Mouse (Mus musculus): ENCODE measurements around the gene Prr36. TPM values are rescaled to one million over a fixed set of nuclear protein-coding genes. Genes with fewer than 3 reads are reported as not detected.
A peak's percentile ranks its signal among the peaks of the same experiment; 100 is the strongest.

The Prr36 gene
- polyA plus RNA-seq, 1 experiment from 2014 or later: 1.0 TPM

- Histone ChIP-seq H3K27me3 (replicated peaks; ENCODE audit: control insufficient read depth, insufficient read depth, low read length) (no peaks in the 10 kb centered on the region), H3K4me3 (ENCODE audit: low read depth, low read length) (no peak overlapping the region), H3K4me2 (no peak overlapping the region), H3K4me1 (replicated peaks; ENCODE audit: control insufficient read depth, insufficient read depth, low read length) (peaks cover 3% of the 10 kb centered on the region), H3K9me3 (ENCODE audit: control insufficient read depth, low read length) (no peaks in the 10 kb centered on the region), H3K36me3 (ENCODE audit: control insufficient read depth, insufficient read depth, low read length) (peaks cover 2% of the 10 kb centered on the region; the same call in 1 of the 2 replicates), H3K9ac (ENCODE audit: low read depth, low read length) (no peak overlapping the region), H3K27ac (ENCODE audit: low read depth, low read length) (no peak overlapping the region)
- no peak for ATAC-seq (replicated peaks; ENCODE audit: low FRiP score)
- no peak for DNase-seq (ENCODE audit: low spot score)
- WGBS: 68% methylated on average over 5 of the region's 5 CpGs
These were observed 25.0 kb downstream of the Prr36 start for GRCm38 (mm10) chr8:4192305-4192704.

GRCm38 (mm10) chr8:4189031-4189722, 28.1 kb downstream of the Prr36 start:
- H3K4me3 ChIP-seq (ENCODE audit: low read depth, low read length): no peak overlapping the region
- H3K27me3 ChIP-seq (replicated peaks; ENCODE audit: control insufficient read depth, insufficient read depth, low read length): no peaks in the 10 kb centered on the region
- DNase-seq (ENCODE audit: low spot score): no peak
- peak overlapping the region; percentile 66 for H3K27ac ChIP-seq (ENCODE audit: low read depth, low read length)
- WGBS: 16% methylated on average over 3 of the region's 3 CpGs
- ATAC-seq (replicated peaks; ENCODE audit: low FRiP score): peak; percentile 98
- H3K4me2 ChIP-seq: peak overlapping the region; percentile 49
- peaks cover 2% of the 10 kb centered on the region for H3K36me3 ChIP-seq (ENCODE audit: control insufficient read depth, insufficient read depth, low read length)
- H3K9ac ChIP-seq (ENCODE audit: low read depth, low read length): peak overlapping the region; percentile 39
- H3K4me1 ChIP-seq (replicated peaks; ENCODE audit: control insufficient read depth, insufficient read depth, low read length): peaks cover 3% of the 10 kb centered on the region
- no peaks in the 10 kb centered on the region for H3K9me3 ChIP-seq (ENCODE audit: control insufficient read depth, low read length)

DNA sequence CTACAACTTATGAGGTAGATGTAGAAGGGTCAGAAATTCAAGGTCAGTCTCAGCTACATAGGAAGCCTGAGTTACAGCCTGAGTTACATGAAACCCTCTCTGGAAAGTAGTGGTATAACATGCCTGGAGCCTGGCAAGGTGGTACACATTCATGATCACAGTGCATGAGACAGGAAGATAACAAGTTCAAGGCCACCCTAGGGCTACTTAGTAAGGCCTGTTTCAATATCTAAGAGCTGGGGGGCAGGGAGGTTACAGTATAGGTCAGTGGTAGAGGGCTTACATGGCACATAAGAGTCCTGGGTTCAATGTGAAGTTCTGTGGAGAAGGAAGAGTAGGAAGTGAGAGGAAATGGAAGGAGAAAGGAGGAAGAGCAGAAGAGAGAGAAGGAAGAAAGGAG, 28.7 kb downstream of the Prr36 start:
- DNase-seq (ENCODE audit: low spot score) (no peak), ATAC-seq (replicated peaks; ENCODE audit: low FRiP score) (peak; percentile 35; the same call in 1 of the 2 replicates)
- H3K4me3 ChIP-seq (ENCODE audit: low read depth, low read length): no peak overlapping the region
- peaks cover 3% of the 10 kb centered on the region for H3K4me1 ChIP-seq (replicated peaks; ENCODE audit: control insufficient read depth, insufficient read depth, low read length)
- H3K9ac ChIP-seq (ENCODE audit: low read depth, low read length): 0 out of 2 replicates have a peak overlapping the region, but pooled peaks have one; percentile 39
- peaks cover 2% of the 10 kb centered on the region for H3K36me3 ChIP-seq (ENCODE audit: control insufficient read depth, insufficient read depth, low read length)
- no peak overlapping the region for H3K27ac ChIP-seq (ENCODE audit: low read depth, low read length)
- peak overlapping the region; percentile 49 for H3K4me2 ChIP-seq
- no peaks in the 10 kb centered on the region for H3K27me3 ChIP-seq (replicated peaks; ENCODE audit: control insufficient read depth, insufficient read depth, low read length)
- no peaks in the 10 kb centered on the region for H3K9me3 ChIP-seq (ENCODE audit: control insufficient read depth, low read length)

- Histone ChIP-seq H3K27ac (ENCODE audit: low read depth, low read length) (no peak overlapping the region), H3K4me2 (no peak overlapping the region), H3K4me3 (ENCODE audit: low read depth, low read length) (no peak overlapping the region), H3K4me1 (replicated peaks; ENCODE audit: control insufficient read depth, insufficient read depth, low read length) (no peaks in the 10 kb centered on the region; the same call in 1 of the 2 replicates), H3K36me3 (ENCODE audit: control insufficient read depth, insufficient read depth, low read length) (peaks cover 2% of the 10 kb centered on the region), H3K27me3 (replicated peaks; ENCODE audit: control insufficient read depth, insufficient read depth, low read length) (no peaks in the 10 kb centered on the region), H3K9me3 (ENCODE audit: control insufficient read depth, low read length) (no peaks in the 10 kb centered on the region), H3K9ac (ENCODE audit: low read depth, low read length) (no peak overlapping the region)
- no peak for DNase-seq (ENCODE audit: low spot score)
- ATAC-seq (replicated peaks; ENCODE audit: low FRiP score): no peak
- 77% methylated on average over 2 of the region's 2 CpGs for WGBS
These were observed 31.1 kb downstream of the Prr36 start for GRCm38 (mm10) chr8:4186151-4186550.

DNA sequence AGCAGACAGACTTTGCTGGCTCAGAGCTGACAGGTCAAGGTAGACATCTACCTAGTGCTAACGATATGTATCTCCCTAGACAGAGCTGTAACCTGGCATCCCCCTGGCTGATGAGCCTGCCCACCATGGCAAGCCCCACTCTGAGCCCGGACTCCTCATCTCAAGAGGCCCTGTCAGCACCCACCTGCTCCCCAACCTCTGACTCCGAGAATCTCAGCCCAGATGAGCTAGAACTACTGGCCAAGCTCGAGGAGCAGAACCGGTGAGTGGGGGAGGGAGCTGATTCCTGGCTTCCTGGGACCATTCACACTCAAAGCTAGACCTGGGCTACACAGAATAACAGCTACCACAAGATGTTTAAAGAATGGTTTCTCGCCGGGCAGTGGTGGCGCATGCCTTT, 33.9 kb downstream of the Prr36 start:
- no peak for ATAC-seq (replicated peaks; ENCODE audit: low FRiP score)
- DNase-seq (ENCODE audit: low spot score): no peak
- Histone ChIP-seq H3K9me3 (ENCODE audit: control insufficient read depth, low read length) (no peaks in the 10 kb centered on the region), H3K4me2 (no peak overlapping the region), H3K4me3 (ENCODE audit: low read depth, low read length) (no peak overlapping the region), H3K36me3 (ENCODE audit: control insufficient read depth, insufficient read depth, low read length) (peaks cover 2% of the 10 kb centered on the region), H3K4me1 (replicated peaks; ENCODE audit: control insufficient read depth, insufficient read depth, low read length) (no peaks in the 10 kb centered on the region), H3K27me3 (replicated peaks; ENCODE audit: control insufficient read depth, insufficient read depth, low read length) (no peaks in the 10 kb centered on the region), H3K9ac (ENCODE audit: low read depth, low read length) (no peak overlapping the region), H3K27ac (ENCODE audit: low read depth, low read length) (no peak overlapping the region)
- 76% methylated on average over 8 of the region's 8 CpGs for WGBS

DNA sequence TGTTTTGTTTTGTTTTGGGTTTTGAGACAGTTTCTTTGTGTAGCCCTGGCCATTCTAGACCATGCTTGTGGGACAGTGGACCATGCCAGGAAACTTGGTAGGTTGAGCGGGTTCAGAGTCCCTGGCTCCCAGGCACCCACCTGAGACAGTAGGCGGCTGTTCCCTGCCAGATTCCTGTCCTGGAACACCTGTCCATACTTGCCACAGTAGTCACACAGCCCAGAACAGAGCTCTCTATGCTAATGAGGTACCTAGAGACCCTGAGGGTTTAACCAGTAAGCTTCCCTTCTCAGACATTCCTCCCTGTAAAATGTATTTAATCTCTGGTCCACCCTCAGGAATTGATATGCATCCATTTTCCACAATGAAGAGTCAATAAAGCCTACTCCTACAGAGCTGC, 43.2 kb downstream of the Prr36 start:
- H3K9me3 ChIP-seq (ENCODE audit: control insufficient read depth, low read length): no peaks in the 10 kb centered on the region
- H3K27me3 ChIP-seq (replicated peaks; ENCODE audit: control insufficient read depth, insufficient read depth, low read length): no peaks in the 10 kb centered on the region
- H3K9ac ChIP-seq (ENCODE audit: low read depth, low read length): no peak overlapping the region
- H3K4me1 ChIP-seq (replicated peaks; ENCODE audit: control insufficient read depth, insufficient read depth, low read length): peaks cover 3% of the 10 kb centered on the region; the same call in 1 of the 2 replicates
- ATAC-seq (replicated peaks; ENCODE audit: low FRiP score): no peak
- no peak overlapping the region for H3K4me3 ChIP-seq (ENCODE audit: low read depth, low read length)
- no peak for DNase-seq (ENCODE audit: low spot score)
- no peak overlapping the region for H3K27ac ChIP-seq (ENCODE audit: low read depth, low read length)
- no peak overlapping the region for H3K4me2 ChIP-seq
- 60% methylated on average over 2 of the region's 2 CpGs for WGBS
- no peaks in the 10 kb centered on the region for H3K36me3 ChIP-seq (ENCODE audit: control insufficient read depth, insufficient read depth, low read length)

DNA sequence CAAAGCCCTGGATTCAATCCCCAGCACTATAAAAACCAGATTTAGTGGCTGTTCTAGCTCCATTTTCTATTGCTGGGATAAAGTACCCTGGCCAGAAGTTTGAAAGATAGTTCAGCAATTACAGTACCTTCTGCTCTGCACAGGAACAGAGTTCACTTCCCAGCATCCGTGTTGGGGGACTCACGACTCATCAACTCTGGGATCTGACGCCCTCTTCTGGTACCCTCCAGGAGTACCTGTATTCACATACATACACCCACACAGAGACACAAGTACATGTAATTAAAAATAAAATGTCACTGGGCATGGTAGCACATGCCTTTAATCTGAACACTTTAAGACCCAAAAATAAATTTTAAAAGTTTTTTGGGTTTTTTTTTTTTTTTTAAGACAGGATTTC, 44.8 kb downstream of the Prr36 start:
- no peak for ATAC-seq (replicated peaks; ENCODE audit: low FRiP score)
- no peak overlapping the region for H3K9ac ChIP-seq (ENCODE audit: low read depth, low read length)
- 57% methylated on average over 3 of the region's 3 CpGs for WGBS

DNA sequence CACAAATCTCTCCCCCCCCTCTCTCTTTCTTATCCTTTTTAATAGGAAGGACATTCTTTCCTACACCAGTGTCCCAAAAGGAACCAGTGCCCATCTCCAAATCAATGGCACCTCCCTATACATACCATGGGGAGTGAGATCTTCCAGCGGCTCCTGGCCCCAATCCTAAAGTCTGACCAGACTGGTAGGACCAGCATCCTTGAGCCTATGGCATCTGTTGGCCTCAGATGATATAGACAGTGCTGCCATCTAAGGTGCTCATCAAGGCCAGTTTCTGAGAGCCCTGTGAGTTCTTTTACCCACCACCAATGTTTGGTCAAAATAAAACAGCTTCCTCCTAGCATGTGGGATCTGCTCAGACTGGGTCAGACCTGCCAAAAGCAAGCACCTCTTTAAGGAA, 49.3 kb downstream of the Prr36 start:
- Histone ChIP-seq H3K27me3 (replicated peaks; ENCODE audit: control insufficient read depth, insufficient read depth, low read length) (no peaks in the 10 kb centered on the region), H3K4me2 (no peak overlapping the region), H3K36me3 (ENCODE audit: control insufficient read depth, insufficient read depth, low read length) (no peaks in the 10 kb centered on the region), H3K27ac (ENCODE audit: low read depth, low read length) (no peak overlapping the region), H3K4me1 (replicated peaks; ENCODE audit: control insufficient read depth, insufficient read depth, low read length) (peaks cover 6% of the 10 kb centered on the region), H3K4me3 (ENCODE audit: low read depth, low read length) (no peak overlapping the region), H3K9ac (ENCODE audit: low read depth, low read length) (no peak overlapping the region), H3K9me3 (ENCODE audit: control insufficient read depth, low read length) (no peaks in the 10 kb centered on the region)
- 82% methylated on average over 1 of the region's 1 CpGs for WGBS
- ATAC-seq (replicated peaks; ENCODE audit: low FRiP score) (no peak), DNase-seq (ENCODE audit: low spot score) (no peak)

More for the DNA sequence above, 44.8 kb downstream of the Prr36 start:
- Histone ChIP-seq H3K36me3 (ENCODE audit: control insufficient read depth, insufficient read depth, low read length) (no peaks in the 10 kb centered on the region), H3K4me2 (no peak overlapping the region), H3K9me3 (ENCODE audit: control insufficient read depth, low read length) (no peaks in the 10 kb centered on the region), H3K4me1 (replicated peaks; ENCODE audit: control insufficient read depth, insufficient read depth, low read length) (peaks cover 3% of the 10 kb centered on the region), H3K27ac (ENCODE audit: low read depth, low read length) (no peak overlapping the region), H3K4me3 (ENCODE audit: low read depth, low read length) (no peak overlapping the region), H3K27me3 (replicated peaks; ENCODE audit: control insufficient read depth, insufficient read depth, low read length) (no peaks in the 10 kb centered on the region)
- DNase-seq (ENCODE audit: low spot score): peak; percentile 26

- H3K9me3 ChIP-seq (ENCODE audit: control insufficient read depth, low read length): no peaks in the 10 kb centered on the region
- H3K4me2 ChIP-seq: peak overlapping the region; percentile 90
- H3K36me3 ChIP-seq (ENCODE audit: control insufficient read depth, insufficient read depth, low read length): no peaks in the 10 kb centered on the region
- DNase-seq (ENCODE audit: low spot score) (no peak), ATAC-seq (replicated peaks; ENCODE audit: low FRiP score) (no peak)
- H3K27ac ChIP-seq (ENCODE audit: low read depth, low read length): no peak overlapping the region
- WGBS: 13% methylated on average over 10 of the region's 10 CpGs
- H3K4me1 ChIP-seq (replicated peaks; ENCODE audit: control insufficient read depth, insufficient read depth, low read length): peaks cover 6% of the 10 kb centered on the region
- peak overlapping the region; percentile 76 for H3K9ac ChIP-seq (ENCODE audit: low read depth, low read length)
- peak overlapping the region; percentile 81 for H3K4me3 ChIP-seq (ENCODE audit: low read depth, low read length)
- no peaks in the 10 kb centered on the region for H3K27me3 ChIP-seq (replicated peaks; ENCODE audit: control insufficient read depth, insufficient read depth, low read length)
These were observed 50.3 kb downstream of the Prr36 start for GRCm38 (mm10) chr8:4166881-4167525.
